Mouse (Mus musculus) embryo, embryonic 10.5 days (tissue): ENCODE data around the gene Psmd2.
A peak's percentile ranks its signal among the peaks of the same experiment; 100 is the strongest.
"Not testable (repeated sequence)": the region's sequence is repeated elsewhere in the genome, so short reads cannot be mapped to it uniquely, and the experiment has no call there.

ENCODE experiments used
- DNase-seq: peaks from one replicate; pipeline ENCODE4 v3.0.0-alpha.2; 2015; ENCODE audit warnings: low spot score

Gene Psmd2

GRCm38 (mm10) chr16:20657661-20658060 lies 6.2 kb downstream of the Psmd2 start:
- no peak for DNase-seq

GRCm38 (mm10) chr16:20668013-20668412 lies 16.6 kb downstream of the Psmd2 start, which contains the start of gene Eif4g1:
Eif4g1 (plus strand) TSS chr16:20668313.
- DNase-seq = not testable (repeated sequence)

DNA sequence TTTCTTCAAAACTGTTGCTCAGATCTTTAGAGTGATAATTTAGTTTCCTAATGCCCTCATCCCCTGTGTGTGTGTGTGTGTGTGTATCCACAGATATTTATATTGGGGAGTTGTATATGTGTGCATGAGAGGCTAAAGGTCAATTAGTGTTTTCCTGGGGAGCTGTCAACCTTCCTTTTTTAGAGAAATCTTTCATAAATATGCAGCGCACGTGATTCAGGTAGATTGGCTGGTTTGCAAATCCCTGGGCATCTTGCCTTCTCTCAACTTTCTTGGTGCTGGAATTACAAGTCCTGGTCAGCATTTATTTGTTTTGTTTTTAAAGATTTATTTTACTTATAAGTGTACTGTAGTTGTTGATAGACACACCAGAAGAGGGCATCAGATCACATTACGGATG lies 18.8 kb downstream of the Psmd2 start:
- no peak for DNase-seq

DNA sequence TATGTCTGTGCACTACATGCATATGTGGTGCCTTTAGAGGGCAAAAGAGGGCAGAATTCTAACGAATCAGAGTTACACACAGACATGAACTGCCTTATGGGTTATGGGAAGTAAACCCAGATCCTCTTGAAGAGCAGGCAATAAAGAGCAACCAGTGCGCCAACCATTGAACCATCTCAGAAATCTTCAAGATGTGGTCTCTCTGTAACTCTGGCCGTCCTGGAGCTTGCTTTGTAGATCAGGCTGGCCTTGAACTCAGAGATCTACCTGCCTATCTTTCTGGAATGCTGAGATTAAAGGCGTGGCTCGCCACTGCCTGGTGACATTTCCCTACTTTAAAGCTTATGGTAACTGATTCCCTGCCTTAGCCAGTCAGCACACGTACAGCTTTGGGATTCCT lies 20.4 kb downstream of the Psmd2 start:
- DNase-seq = peak; percentile 30

- DNase-seq = peak; percentile 98
Measured at GRCm38 (mm10) chr16:20672500-20672902, 21.0 kb downstream of the Psmd2 start.

- peak; percentile 41 for DNase-seq
Measured at GRCm38 (mm10) chr16:20672965-20673705, 21.7 kb downstream of the Psmd2 start.

- DNase-seq = peak; percentile 12
Measured at GRCm38 (mm10) chr16:20673706-20674303, 22.4 kb downstream of the Psmd2 start.

- DNase-seq = no peak
Measured at GRCm38 (mm10) chr16:20675213-20675612, 23.8 kb downstream of the Psmd2 start.

- no peak for DNase-seq
Measured at GRCm38 (mm10) chr16:20676702-20677101, 25.2 kb downstream of the Psmd2 start.

DNA sequence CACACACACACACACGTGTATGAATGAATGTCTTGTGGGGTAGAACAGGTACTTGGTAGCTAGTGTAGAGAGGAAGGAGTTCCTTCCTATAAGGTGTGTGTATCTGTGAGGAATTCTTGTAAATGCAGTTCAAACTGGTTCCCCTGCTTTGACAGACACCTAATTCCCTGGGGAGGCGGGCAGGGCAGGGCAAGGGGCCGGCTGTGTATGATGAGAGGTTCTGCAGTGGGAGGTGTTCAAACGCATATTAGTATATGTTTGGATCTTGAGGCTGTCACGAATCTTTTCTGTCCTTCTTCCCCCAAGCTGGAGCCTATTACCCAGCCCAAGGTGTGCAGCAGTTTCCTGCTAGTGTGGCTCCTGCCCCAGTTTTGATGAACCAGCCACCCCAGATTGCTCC lies 25.9 kb downstream of the Psmd2 start:
- DNase-seq = no peak

DNA sequence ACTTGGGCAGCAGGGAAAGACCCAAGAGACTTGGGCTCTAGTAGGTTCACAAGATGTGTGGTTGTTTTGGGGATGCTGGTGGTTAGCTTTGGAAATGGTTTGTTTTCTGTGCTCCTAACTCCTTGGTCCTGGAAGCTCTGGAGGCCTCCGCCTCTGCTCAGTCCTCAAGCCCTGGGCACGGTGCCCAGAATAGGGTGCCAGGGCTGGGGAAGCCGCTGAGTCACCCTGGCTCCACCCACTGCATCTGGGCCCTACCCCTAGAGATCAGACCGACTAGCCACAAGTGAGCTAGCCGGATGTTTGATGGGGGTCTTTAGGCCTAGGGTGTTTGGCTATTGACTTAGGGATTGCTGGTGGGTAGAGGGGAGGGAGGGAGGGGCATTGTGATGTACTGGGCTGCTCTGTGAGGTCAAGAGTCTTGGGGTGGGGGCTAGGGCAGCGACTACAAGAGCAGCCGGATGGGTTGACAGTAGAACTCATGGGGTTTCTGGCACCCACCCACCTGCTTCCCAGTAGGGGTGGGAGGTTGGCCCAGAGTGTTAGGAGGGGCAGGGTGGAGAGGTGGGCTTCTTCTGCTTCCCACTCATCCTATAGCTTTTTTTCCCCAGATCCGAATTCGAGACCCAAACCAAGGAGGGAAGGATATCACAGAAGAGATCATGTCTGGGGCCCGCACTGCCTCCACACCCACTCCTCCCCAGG lies 26.7 kb downstream of the Psmd2 start:
- DNase-seq = no peak

DNA sequence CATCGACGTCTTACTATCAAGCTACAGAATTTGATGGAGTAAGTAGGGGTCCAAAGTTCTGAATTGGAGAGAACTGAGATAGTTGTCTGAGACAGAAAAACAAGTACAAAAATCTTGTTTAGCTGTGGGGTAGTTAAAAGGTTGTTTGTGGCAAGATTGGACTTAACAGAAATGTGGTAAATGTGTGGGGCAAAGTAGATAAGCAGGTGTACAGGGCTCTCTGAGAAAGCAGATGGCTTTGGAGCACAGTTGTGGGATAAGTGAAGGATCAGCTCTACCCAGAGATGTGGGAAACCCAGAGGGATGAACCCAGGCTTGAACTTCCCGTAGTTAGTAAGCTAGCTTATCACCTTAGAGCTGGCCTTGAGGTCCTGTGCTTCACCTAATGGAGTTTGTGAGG lies 39.3 kb downstream of the Psmd2 start:
- DNase-seq = peak; percentile 6

DNA sequence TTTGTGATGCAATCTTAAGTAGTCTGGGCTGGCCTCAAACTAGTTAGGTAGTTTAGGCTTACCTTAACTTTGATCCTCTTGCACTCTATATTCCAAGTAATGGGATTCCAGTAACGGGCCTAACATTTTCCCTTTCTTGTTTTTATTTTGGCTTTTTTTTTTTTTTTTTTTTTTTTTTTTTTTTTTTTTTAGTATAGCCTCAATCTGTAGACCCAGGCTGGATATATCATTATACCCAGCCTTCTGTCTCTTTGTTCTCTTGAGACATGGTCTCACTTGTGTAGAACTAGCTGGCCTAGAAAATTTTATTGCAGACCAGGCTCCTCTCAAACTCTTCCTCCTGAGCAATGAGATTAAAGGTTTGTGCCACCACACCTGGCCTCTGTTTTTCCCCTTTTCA lies 40.2 kb downstream of the Psmd2 start:
- no peak for DNase-seq

DNA sequence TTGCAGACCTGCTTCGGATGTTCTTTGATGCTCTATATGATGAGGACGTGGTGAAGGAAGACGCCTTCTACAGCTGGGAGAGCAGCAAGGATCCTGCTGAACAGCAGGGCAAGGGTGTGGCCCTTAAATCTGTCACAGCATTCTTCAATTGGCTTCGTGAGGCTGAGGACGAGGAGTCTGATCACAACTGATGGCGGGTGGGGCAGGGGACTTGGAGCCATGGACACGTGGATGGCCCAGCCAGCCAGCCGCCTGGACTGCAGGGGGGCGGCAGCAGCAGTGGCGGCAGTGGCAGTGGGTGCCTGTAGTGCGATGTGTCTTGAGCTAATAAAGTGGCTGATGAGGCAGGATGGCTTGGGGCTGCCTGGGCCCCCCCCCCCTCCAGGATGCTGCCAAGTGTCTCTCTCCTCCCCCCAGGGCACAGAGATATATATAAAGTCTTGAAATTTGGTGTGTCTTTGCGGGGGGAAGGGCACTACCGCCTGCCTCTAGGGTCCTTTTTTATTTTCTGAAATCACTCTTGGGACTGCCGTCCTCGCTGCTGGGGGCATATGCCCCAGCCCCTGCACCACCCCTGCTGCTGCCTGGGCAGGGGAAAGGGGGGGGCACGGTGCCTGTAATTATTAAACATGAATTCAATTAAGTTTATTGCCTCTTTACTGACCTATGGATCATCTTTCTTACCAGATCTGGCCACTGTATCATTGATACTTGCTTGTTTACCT lies 41.0 kb downstream of the Psmd2 start:
- DNase-seq = peak; percentile 20

DNA sequence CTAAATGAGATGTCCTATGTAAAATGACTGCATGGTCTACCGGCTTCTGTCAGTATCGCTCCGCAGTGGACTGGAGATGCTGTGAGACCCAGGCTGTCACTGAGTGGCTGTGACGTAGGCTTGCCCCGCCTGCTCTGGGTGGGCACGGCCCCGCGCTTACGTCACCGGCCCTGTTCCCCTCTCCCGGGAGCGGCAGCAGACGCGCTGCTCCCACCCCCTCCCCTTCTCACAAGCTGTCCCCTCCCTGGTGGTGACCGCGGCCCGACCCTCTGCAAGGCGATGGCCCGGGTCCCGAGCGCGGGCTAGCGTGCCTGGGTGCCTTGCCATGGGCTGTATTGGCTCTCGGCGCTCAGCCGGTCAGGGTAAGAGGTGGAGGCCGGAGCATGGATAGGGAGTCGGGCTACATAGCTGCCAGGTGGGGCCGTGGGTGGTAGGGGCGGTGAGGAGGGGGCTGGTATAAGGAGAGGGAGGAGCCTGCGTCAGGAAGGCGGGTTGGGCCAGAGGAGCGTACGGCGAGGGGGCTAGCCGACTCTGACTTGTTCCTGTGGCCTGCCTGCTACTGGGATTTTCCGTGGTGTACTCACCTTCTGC lies 41.8 kb downstream of the Psmd2 start, which contains the start of gene Fam131a:
Gene Fam131a, plus strand, starts transcription at position 131 of the 591 bp plus-strand sequence.
- peak; percentile 96 for DNase-seq

- DNase-seq = no peak
Measured at GRCm38 (mm10) chr16:20694781-20695180, 43.3 kb downstream of the Psmd2 start.

- DNase-seq = peak; percentile 88
Measured at GRCm38 (mm10) chr16:20695622-20696323, 44.3 kb downstream of the Psmd2 start.

DNA sequence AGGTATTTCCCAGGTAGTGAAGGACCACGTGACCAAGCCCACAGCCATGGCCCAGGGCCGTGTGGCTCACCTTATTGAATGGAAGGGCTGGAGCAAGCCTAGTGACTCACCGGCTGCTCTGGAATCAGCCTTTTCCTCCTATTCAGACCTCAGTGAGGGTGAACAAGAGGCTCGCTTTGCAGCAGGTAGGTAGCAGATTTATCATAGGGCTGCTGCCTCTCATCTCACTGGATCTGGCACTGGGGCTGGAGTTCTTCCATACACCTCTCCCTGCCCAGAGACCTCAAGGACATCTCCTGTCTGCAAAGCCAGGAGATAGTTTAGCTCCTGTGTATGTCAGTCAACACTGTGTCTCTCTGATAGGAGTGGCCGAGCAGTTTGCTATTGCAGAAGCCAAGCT lies 47.8 kb downstream of the Psmd2 start:
- DNase-seq = no peak

GRCm38 (mm10) chr16:20700036-20700435 lies 48.6 kb downstream of the Psmd2 start:
- peak; percentile 17 for DNase-seq

GRCm38 (mm10) chr16:20701316-20701715 lies 49.9 kb downstream of the Psmd2 start:
- DNase-seq = peak; percentile 4
